Mouse (Mus musculus) monocyte, adult 2 months (primary cell): Measurements from ENCODE around the gene Atg16l2.

Experiments
- DNase-seq, 2 experiments: peaks; one replicate each; pipeline ENCODE4 v3.0.0; 2022; ENCODE audit warnings: low spot score in 2 of 2, low read depth in 1 of 2

Atg16l2 gene

GRCm38 (mm10) chr7:101292696-101293095, 9.4 kb downstream of the Atg16l2 start:
- no peak for DNase-seq

- no peak for DNase-seq
These were observed 10.0 kb downstream of the Atg16l2 start for GRCm38 (mm10) chr7:101292086-101292485.

- no peak for DNase-seq
These were observed 10.4 kb downstream of the Atg16l2 start for GRCm38 (mm10) chr7:101291641-101292040.

- no peak for DNase-seq
These were observed 10.8 kb downstream of the Atg16l2 start for GRCm38 (mm10) chr7:101291211-101291610.

GRCm38 (mm10) chr7:101290401-101290800, 11.7 kb downstream of the Atg16l2 start:
- DNase-seq: no peak

- DNase-seq: no peak
These were observed 13.6 kb downstream of the Atg16l2 start for GRCm38 (mm10) chr7:101288436-101288835.

- DNase-seq: no peak
These were observed 14.2 kb downstream of the Atg16l2 start for GRCm38 (mm10) chr7:101287820-101288219.

- DNase-seq: no peak
These were observed 15.2 kb downstream of the Atg16l2 start for GRCm38 (mm10) chr7:101286891-101287290.

- DNase-seq: no peak
These were observed 17.5 kb downstream of the Atg16l2 start for GRCm38 (mm10) chr7:101284504-101284903.

GRCm38 (mm10) chr7:101282721-101283120, 19.3 kb downstream of the Atg16l2 start:
- no peak for DNase-seq

- DNase-seq: no peak
These were observed 29.4 kb downstream of the Atg16l2 start for GRCm38 (mm10) chr7:101272466-101273160.

- no peak for DNase-seq
These were observed 30.4 kb downstream of the Atg16l2 start for GRCm38 (mm10) chr7:101271602-101272001.

GRCm38 (mm10) chr7:101267457-101268259, 34.4 kb downstream of the Atg16l2 start:
- DNase-seq: no peak

- no peak for DNase-seq
These were observed 38.5 kb downstream of the Atg16l2 start for GRCm38 (mm10) chr7:101263511-101263910.

- DNase-seq: no peak
These were observed 40.0 kb downstream of the Atg16l2 start for GRCm38 (mm10) chr7:101261941-101262546.

- DNase-seq: no peak
These were observed 43.6 kb downstream of the Atg16l2 start for GRCm38 (mm10) chr7:101258482-101258881.

- no peak for DNase-seq
These were observed 49.0 kb downstream of the Atg16l2 start for GRCm38 (mm10) chr7:101253071-101253470.

GRCm38 (mm10) chr7:101249173-101249572, 52.9 kb downstream of the Atg16l2 start:
- no peak for DNase-seq

- DNase-seq: no peak
These were observed 53.3 kb downstream of the Atg16l2 start for GRCm38 (mm10) chr7:101248760-101249159.

- no peak for DNase-seq
These were observed 65.2 kb downstream of the Atg16l2 start for GRCm38 (mm10) chr7:101236712-101237473.

GRCm38 (mm10) chr7:101232716-101233115, 69.3 kb downstream of the Atg16l2 start:
- no peak for DNase-seq
